ENCODE assay signal across 25 mouse cellular contexts in genomic region chr17:84835249-84835648, GRCm38 (mm10).
"Had no signal": no experiment of that assay in that cellular context is flagged by ENCODE, and none has a peak within 500 bp of the region (broad histone marks: within the 10 kb centered on the region; RNA-seq: fewer than 3 reads in every experiment).

No protein-coding gene starts in this region.

- DNase-seq: heart, postnatal 10 days; heart, postnatal 14 days; kidney, adult 11 months; kidney, adult 18-20 months; kidney, adult 8-10 months; kidney, postnatal 10 days; kidney, postnatal 14 days; kidney, postnatal 25 days; kidney, postnatal 4 days; layer of hippocampus, adult 9-11 months; layer of hippocampus, postnatal 36 days had no signal

- H3K36me3 ChIP-seq: heart, embryonic 12.5 days; heart, embryonic 13.5 days; heart, embryonic 15.5 days; hindbrain, embryonic 10.5 days; hindbrain, embryonic 12.5 days; hindbrain, embryonic 13.5 days; hindbrain, embryonic 15.5 days; intestine, embryonic 15.5 days; kidney, embryonic 15.5 days had no signal

- H3K27ac ChIP-seq: heart, embryonic 13.5 days; heart, embryonic 15.5 days; hindbrain, embryonic 10.5 days; hindbrain, embryonic 12.5 days; hindbrain, embryonic 13.5 days; hindbrain, embryonic 14.5 days; hindbrain, embryonic 15.5 days; hindbrain, postnatal 0 days; intestine, embryonic 15.5 days; kidney, embryonic 15.5 days; kidney, postnatal 0 days; layer of hippocampus, adult 2 months; left cerebral cortex, adult 2 months had no signal

- H3K4me3 ChIP-seq: heart, embryonic 12.5 days; heart, embryonic 13.5 days; heart, embryonic 15.5 days; hindbrain, embryonic 10.5 days; hindbrain, embryonic 12.5 days; hindbrain, embryonic 13.5 days; hindbrain, embryonic 15.5 days; intestine, embryonic 15.5 days; kidney, embryonic 15.5 days; layer of hippocampus, adult 2 months; left cerebral cortex, adult 2 months had no signal

- H3K27me3 ChIP-seq: heart, embryonic 12.5 days; hindbrain, embryonic 15.5 days; intestine, embryonic 15.5 days; kidney, embryonic 15.5 days had no signal

- H3K9me3 ChIP-seq: heart, embryonic 12.5 days; heart, embryonic 13.5 days; heart, embryonic 15.5 days; hindbrain, embryonic 10.5 days; hindbrain, embryonic 12.5 days; hindbrain, embryonic 13.5 days; hindbrain, embryonic 15.5 days; intestine, embryonic 15.5 days; kidney, embryonic 15.5 days had no signal

- H3K4me1 ChIP-seq: heart, embryonic 12.5 days; heart, embryonic 13.5 days; heart, embryonic 15.5 days; hindbrain, embryonic 10.5 days; hindbrain, embryonic 12.5 days; hindbrain, embryonic 13.5 days; hindbrain, embryonic 15.5 days; intestine, embryonic 15.5 days had no signal
